Mouse (Mus musculus) spleen, adult 2 months (tissue): ENCODE measurements around the gene Plxna1.

Experiments used
- CTCF ChIP-seq: fragments of 200-500 bp; IDR thresholded peaks from 2 replicates; pipeline ENCODE4 v1.5.1; 2011; ENCODE audit warnings: mild to moderate bottlenecking, inconsistent platforms; ENCODE audit not compliant: insufficient read depth, insufficient read length, insufficient replicate concordance; ENCODE audit errors: extremely low read depth
- POLR2A ChIP-seq: fragments of 200-500 bp; IDR thresholded peaks from 2 replicates; pipeline ENCODE4 v1.6.1; 2011; ENCODE audit warnings: low read depth, low read length, inconsistent platforms

GRCm38 (mm10) chr6:89408259-89408658, 45.8 kb upstream of the Plxna1 start:
- no peak for TF ChIP-seq CTCF
- no peak for TF ChIP-seq POLR2A
